Mouse (Mus musculus) hindbrain, embryonic 11.5 days (tissue): Measurements from ENCODE around the gene Nme1. TPM values are rescaled to one million over a fixed set of nuclear protein-coding genes. Genes with fewer than 3 reads are reported as not detected.

Experiments
- ATAC-seq: fragments of 200-750 bp; cut with Nextera tagmentation; 2 replicates; pipeline ENCODE4 v1.8.0; 2017; ENCODE audit warnings: mild to moderate bottlenecking, moderate TSS enrichment, moderate library complexity; ENCODE audit not compliant: low FRiP score
- DNase-seq: peaks from one replicate; pipeline ENCODE4 v3.0.0-alpha.2; 2015; ENCODE audit warnings: low spot score
- H3K27ac ChIP-seq: fragments of 300-500 bp; sonication (generic); 2 replicates; pipeline ENCODE4 v1.5.1; 2014; ENCODE audit warnings: mild to moderate bottlenecking, low read depth, low read length
- H3K27me3 ChIP-seq: fragments of 300-500 bp; sonication (generic); 2 replicates; pipeline ENCODE4 v1.6.1; 2014; ENCODE audit warnings: mild to moderate bottlenecking, low read length, moderate library complexity, mixed read lengths; ENCODE audit not compliant: control insufficient read depth, insufficient read depth
- H3K36me3 ChIP-seq: fragments of 300-500 bp; sonication (generic); 2 replicates; pipeline ENCODE4 v1.6.1; 2014; ENCODE audit warnings: mild to moderate bottlenecking, low read length, moderate library complexity, mixed read lengths; ENCODE audit not compliant: control insufficient read depth, insufficient read depth
- H3K4me1 ChIP-seq: fragments of 300-500 bp; sonication (generic); replicated peaks from 2 replicates; pipeline ENCODE4 v1.6.1; 2014; ENCODE audit warnings: low read length, mixed read lengths; ENCODE audit not compliant: control insufficient read depth, insufficient read depth
- H3K4me2 ChIP-seq: fragments of 300-500 bp; sonication (generic); replicated peaks from 2 replicates; pipeline ENCODE4 v1.6.1; 2014; ENCODE audit warnings: mild to moderate bottlenecking, low read depth, low read length
- H3K4me3 ChIP-seq: fragments of 300-500 bp; sonication (generic); 2 replicates; pipeline ENCODE4 v1.5.1; 2014; ENCODE audit warnings: low read depth, low read length
- H3K9ac ChIP-seq: fragments of 300-500 bp; sonication (generic); 2 replicates; pipeline ENCODE4 v1.6.1; 2014; ENCODE audit warnings: low read depth, low read length
- H3K9me3 ChIP-seq: fragments of 300-500 bp; sonication (generic); 2 replicates; pipeline ENCODE4 v1.6.1; 2016; ENCODE audit warnings: low read length; ENCODE audit not compliant: control insufficient read depth
- WGBS: fragments of 180-500 bp; shearing (Covaris S2); extraction: QIAGEN DNeasy Blood & Tissue Kit; methylation state at CpG from one replicate; pipeline ENCODE4 v1.1.7; 2014; 5-methylcytosine and 5-hydroxymethylcytosine counted together
- polyA plus RNA-seq: library from polyadenylated mRNA; unstranded; fragments of >200 nt; fragmentation: Nextera tagmentation; extraction: Ambion mirVana; gene quantifications from 2 replicates; pipeline ENCODE4 v1.2.1, GENCODE M21; 2014

Gene Nme1
- polyA plus RNA-seq, 1 experiment from 2014 or later = 198 TPM

DNA sequence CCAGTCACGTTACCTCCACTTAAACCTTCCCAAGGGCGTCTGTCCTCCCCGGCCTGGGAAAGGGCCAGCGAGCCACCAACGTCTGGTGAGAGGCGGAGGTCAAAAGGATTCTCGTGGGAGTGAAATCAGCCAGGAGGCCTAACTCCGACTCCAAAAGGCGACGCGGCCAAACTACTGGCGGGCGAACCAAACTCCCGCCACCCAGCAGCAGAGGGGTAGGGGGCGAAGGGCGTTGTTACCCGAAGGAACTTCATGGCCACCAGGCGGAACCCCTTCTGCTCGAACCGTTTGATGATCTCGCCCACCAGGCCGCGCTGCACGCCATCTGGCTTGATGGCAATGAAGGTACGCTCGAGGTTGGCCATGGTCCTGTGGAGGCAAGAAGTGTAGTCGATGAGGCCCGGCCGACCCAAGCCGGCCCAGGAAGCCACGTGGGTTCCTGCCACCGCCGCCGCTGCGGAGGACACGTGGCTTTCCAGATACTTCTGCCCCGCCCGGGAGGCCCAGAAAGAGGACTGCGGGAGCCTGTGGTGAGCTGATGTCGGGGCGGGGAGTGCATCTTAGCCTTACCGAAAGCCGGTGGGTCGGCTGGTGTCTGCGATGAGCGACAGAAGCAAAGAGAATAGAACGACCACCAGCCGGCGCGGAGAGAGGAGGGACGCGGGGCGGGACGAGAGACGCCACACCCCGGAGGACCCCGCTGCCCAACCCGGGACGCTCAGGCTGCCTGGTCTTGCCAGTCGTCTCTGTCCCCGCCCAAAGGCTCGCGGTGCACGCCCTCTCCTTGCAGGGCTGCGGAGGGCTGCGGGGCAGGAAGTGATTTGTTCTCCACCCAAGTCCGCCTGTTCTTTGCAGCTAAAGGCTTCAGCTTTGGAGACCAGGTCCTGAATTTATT lies 12.8 kb downstream of the Nme1 start:
- Histone ChIP-seq H3K36me3 (peaks cover 6% of the 10 kb centered on the region), H3K9me3 (no peaks in the 10 kb centered on the region), H3K4me3 (peak overlapping the region; percentile 62), H3K4me2 (peak overlapping the region; percentile 81), H3K27me3 (no peaks in the 10 kb centered on the region), H3K27ac (peak overlapping the region; percentile 80), H3K4me1 (peaks cover 3% of the 10 kb centered on the region; the same call in 1 of the 2 replicates), H3K9ac (peak overlapping the region; percentile 73)
- DNase-seq (peak; percentile 91), ATAC-seq (peak; percentile 96)
- under 1% methylated on average over 67 of the region's 67 CpGs for WGBS

- H3K27me3 ChIP-seq = no peaks in the 10 kb centered on the region
- peak overlapping the region; percentile 73 for H3K9ac ChIP-seq
- no peak for ATAC-seq
- 43% methylated on average over 12 of the region's 13 CpGs for WGBS
- no peak for DNase-seq
- H3K4me2 ChIP-seq = peak overlapping the region; percentile 81
- H3K9me3 ChIP-seq = no peaks in the 10 kb centered on the region
- H3K4me3 ChIP-seq = peak overlapping the region; percentile 62
- H3K4me1 ChIP-seq = peaks cover 3% of the 10 kb centered on the region; the same call in 1 of the 2 replicates
- peak overlapping the region; percentile 80 for H3K27ac ChIP-seq
- H3K36me3 ChIP-seq = peaks cover 4% of the 10 kb centered on the region; the same call in 1 of the 2 replicates
Measured at GRCm38 (mm10) chr11:93954738-93955255, 13.5 kb downstream of the Nme1 start.

GRCm38 (mm10) chr11:93952376-93952775 lies 15.9 kb downstream of the Nme1 start:
- WGBS = 64% methylated on average over 5 of the region's 5 CpGs
- no peaks in the 10 kb centered on the region for H3K27me3 ChIP-seq
- H3K9me3 ChIP-seq = no peaks in the 10 kb centered on the region
- peaks cover 4% of the 10 kb centered on the region; the same call in 1 of the 2 replicates for H3K36me3 ChIP-seq
- peaks cover 3% of the 10 kb centered on the region; the same call in 1 of the 2 replicates for H3K4me1 ChIP-seq
- no peak overlapping the region for H3K4me3 ChIP-seq
- H3K27ac ChIP-seq = no peak overlapping the region
- ATAC-seq (no peak), DNase-seq (no peak)
- no peak overlapping the region for H3K4me2 ChIP-seq
- H3K9ac ChIP-seq = no peak overlapping the region

- no peaks in the 10 kb centered on the region for H3K4me1 ChIP-seq
- no peak overlapping the region for H3K4me3 ChIP-seq
- 70% methylated on average over 1 of the region's 1 CpGs for WGBS
- no peak overlapping the region for H3K9ac ChIP-seq
- H3K9me3 ChIP-seq = no peaks in the 10 kb centered on the region
- H3K27ac ChIP-seq = no peak overlapping the region
- H3K4me2 ChIP-seq = no peak overlapping the region
- DNase-seq (no peak), ATAC-seq (no peak)
- peaks cover 4% of the 10 kb centered on the region; the same call in 1 of the 2 replicates for H3K36me3 ChIP-seq
- no peaks in the 10 kb centered on the region for H3K27me3 ChIP-seq
Measured at GRCm38 (mm10) chr11:93950045-93950444, 18.3 kb downstream of the Nme1 start.

DNA sequence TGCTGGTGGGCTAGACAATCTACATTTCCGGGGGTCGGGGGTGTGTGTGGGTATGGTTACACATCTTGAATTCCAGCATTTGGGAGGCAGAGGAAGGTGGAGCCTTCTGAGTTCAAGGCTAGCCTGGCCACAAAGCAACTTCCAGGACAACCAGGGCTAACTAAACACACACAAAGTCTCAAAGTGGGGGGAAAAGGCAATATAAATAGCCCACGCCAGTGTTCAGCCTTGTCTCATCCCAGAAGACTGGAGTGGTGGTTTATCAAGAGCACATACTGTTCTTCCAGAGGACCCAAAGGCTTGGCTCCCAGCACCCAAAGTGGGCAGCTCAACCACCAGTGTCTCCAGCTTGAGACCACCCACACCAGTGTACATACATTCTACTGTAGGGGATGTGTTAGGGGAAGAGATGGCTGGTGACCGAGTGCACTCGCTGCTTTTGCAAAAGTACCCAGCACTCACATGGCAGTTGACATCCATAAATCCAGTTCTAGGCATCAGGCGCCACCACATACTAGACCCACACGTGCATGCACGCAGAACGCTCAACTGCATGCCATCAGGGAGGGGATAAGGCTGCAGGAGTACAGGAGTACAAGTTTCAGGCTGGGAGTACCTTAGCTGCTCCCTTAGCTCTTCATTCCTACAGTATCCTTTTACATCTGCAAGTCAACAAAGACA lies 19.3 kb downstream of the Nme1 start:
- WGBS = 92% methylated on average over 9 of the region's 9 CpGs
- H3K27me3 ChIP-seq = no peaks in the 10 kb centered on the region
- no peak overlapping the region for H3K9ac ChIP-seq
- no peak overlapping the region for H3K4me3 ChIP-seq
- H3K4me2 ChIP-seq = no peak overlapping the region
- ATAC-seq = no peak
- no peak for DNase-seq
- no peaks in the 10 kb centered on the region for H3K9me3 ChIP-seq
- no peaks in the 10 kb centered on the region for H3K4me1 ChIP-seq
- H3K27ac ChIP-seq = no peak overlapping the region
- peaks cover 4% of the 10 kb centered on the region; the same call in 1 of the 2 replicates for H3K36me3 ChIP-seq

GRCm38 (mm10) chr11:93944986-93945385 lies 23.3 kb downstream of the Nme1 start:
- H3K4me2 ChIP-seq = no peak overlapping the region
- ATAC-seq (no peak), DNase-seq (no peak)
- no peak overlapping the region for H3K4me3 ChIP-seq
- no peaks in the 10 kb centered on the region for H3K9me3 ChIP-seq
- H3K4me1 ChIP-seq = no peaks in the 10 kb centered on the region
- no peaks in the 10 kb centered on the region for H3K27me3 ChIP-seq
- H3K36me3 ChIP-seq = no peaks in the 10 kb centered on the region
- WGBS = 79% methylated on average over 3 of the region's 3 CpGs
- H3K9ac ChIP-seq = no peak overlapping the region
- no peak overlapping the region for H3K27ac ChIP-seq

GRCm38 (mm10) chr11:93940906-93941305 lies 27.4 kb downstream of the Nme1 start:
- no peak for ATAC-seq
- DNase-seq = no peak
- H3K4me1 ChIP-seq = no peaks in the 10 kb centered on the region
- no peak overlapping the region for H3K27ac ChIP-seq
- H3K4me3 ChIP-seq = no peak overlapping the region
- no peak overlapping the region for H3K9ac ChIP-seq
- H3K9me3 ChIP-seq = no peaks in the 10 kb centered on the region
- H3K27me3 ChIP-seq = no peaks in the 10 kb centered on the region
- H3K36me3 ChIP-seq = no peaks in the 10 kb centered on the region
- H3K4me2 ChIP-seq = no peak overlapping the region
- 92% methylated on average over 2 of the region's 2 CpGs for WGBS

DNA sequence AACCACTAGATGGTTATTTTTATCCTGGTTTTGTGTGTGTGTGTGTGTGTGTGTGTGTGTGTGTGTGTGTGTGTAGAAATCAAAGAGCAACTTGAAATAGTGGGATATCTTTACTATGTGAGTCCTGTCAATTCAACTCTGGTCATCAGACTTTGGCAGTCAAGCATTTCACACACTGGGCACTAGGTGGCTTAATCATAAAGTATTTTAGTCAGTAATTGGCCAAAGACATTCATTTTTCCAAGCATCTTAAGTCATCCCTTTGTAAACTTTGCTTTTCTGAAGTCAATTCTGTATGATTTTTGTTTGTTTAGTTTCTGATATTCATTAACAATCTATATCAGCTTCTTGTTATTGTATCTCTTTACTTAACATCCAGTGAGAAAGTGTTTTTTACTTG lies 39.2 kb downstream of the Nme1 start:
- Histone ChIP-seq H3K27ac (no peak overlapping the region), H3K27me3 (no peaks in the 10 kb centered on the region), H3K36me3 (peaks cover 3% of the 10 kb centered on the region), H3K9me3 (no peaks in the 10 kb centered on the region), H3K9ac (no peak overlapping the region), H3K4me1 (no peaks in the 10 kb centered on the region), H3K4me3 (no peak overlapping the region), H3K4me2 (no peak overlapping the region)
- no peak for DNase-seq
- ATAC-seq = no peak
